ENCODE assay signal across 8 mouse cellular contexts in the genomic region with DNA sequence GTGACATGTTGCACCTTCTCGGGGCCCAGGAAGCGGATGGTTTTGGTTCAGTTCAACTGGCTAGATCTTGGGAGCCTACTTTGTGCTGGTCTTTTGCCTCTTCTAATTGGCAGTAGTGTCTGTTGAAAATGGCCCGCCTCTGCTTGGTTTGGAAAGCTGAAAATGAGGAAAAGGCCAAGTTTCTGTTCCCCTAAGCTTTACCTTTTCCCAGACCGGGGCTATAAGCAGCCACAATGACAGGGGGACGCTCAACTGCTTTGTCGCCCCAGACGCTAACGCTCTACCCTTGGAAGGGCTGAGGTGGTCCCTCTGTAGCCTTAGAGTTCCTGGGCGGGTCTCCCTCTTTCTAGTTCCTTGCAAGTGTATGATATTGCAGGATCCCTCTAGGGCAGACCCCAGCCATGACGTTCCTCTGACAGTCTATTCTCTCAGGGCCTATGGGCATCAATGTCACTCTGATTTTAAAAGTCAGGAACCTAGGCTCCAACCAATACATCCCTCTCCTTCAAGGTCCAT.
DNase-seq lines count a peak whose midpoint lies in the region; ATAC-seq and TF ChIP-seq lines count a peak whose summit lies in the region.

No protein-coding gene starts in this region.

- ATAC-seq in kidney, postnatal 0 days (replicated peaks; ENCODE audit: low FRiP score, low read depth): no peak
- ATAC-seq in embryonic facial prominence, embryonic 14.5 days (ENCODE audit: low read depth): no peak
- ATAC-seq in intestine, embryonic 15.5 days: no peak
- no peak for ATAC-seq in midbrain, postnatal 0 days (ENCODE audit: low FRiP score)
- no peak for ATAC-seq in cerebellum, adult (ENCODE audit: insufficient number of reproducible peaks, low FRiP score, low TSS enrichment)

- peaks cover 6% of the 10 kb centered on the region; the same call in 1 of the 2 replicates for H3K4me1 ChIP-seq in kidney, postnatal 0 days (replicated peaks; ENCODE audit: insufficient read depth, low read length)
- peaks cover 18% of the 10 kb centered on the region for H3K4me1 ChIP-seq in embryonic facial prominence, embryonic 14.5 days (ENCODE audit: control insufficient read depth, insufficient read depth, low read length)
- peaks cover 15% of the 10 kb centered on the region for H3K4me1 ChIP-seq in intestine, embryonic 15.5 days (replicated peaks)
- H3K4me1 ChIP-seq in midbrain, postnatal 0 days (ENCODE audit: insufficient read depth, low read length): peaks cover 8% of the 10 kb centered on the region

- H3K9ac ChIP-seq in kidney, postnatal 0 days (ENCODE audit: low read depth, low read length): no peak overlapping the region
- H3K9ac ChIP-seq in embryonic facial prominence, embryonic 14.5 days (ENCODE audit: low read depth, low read length): peak overlapping the region; percentile 51
- H3K9ac ChIP-seq in intestine, embryonic 15.5 days: no peak overlapping the region
- H3K9ac ChIP-seq in midbrain, postnatal 0 days (replicated peaks; ENCODE audit: low read length, poor library complexity, severe bottlenecking): no peak overlapping the region

- 55% methylated on average over 10 of the region's 10 CpGs for WGBS in kidney, postnatal 0 days
- 49% methylated on average over 10 of the region's 10 CpGs for WGBS in embryonic facial prominence, embryonic 14.5 days
- 74% methylated on average over 10 of the region's 10 CpGs for WGBS in intestine, embryonic 15.5 days
- WGBS in midbrain, postnatal 0 days: 23% methylated on average over 10 of the region's 10 CpGs

- H3K36me3 ChIP-seq in kidney, postnatal 0 days (ENCODE audit: insufficient read depth, low read length): no peaks in the 10 kb centered on the region
- no peaks in the 10 kb centered on the region for H3K36me3 ChIP-seq in embryonic facial prominence, embryonic 14.5 days (ENCODE audit: control insufficient read depth, insufficient read depth, low read length)
- no peaks in the 10 kb centered on the region for H3K36me3 ChIP-seq in intestine, embryonic 15.5 days
- no peaks in the 10 kb centered on the region for H3K36me3 ChIP-seq in midbrain, postnatal 0 days (ENCODE audit: insufficient read depth, low read length)

- DNase-seq in kidney, postnatal 0 days (ENCODE audit: low spot score): no peak
- no peak for DNase-seq in kidney, postnatal 4 days
- no peak for DNase-seq in embryonic facial prominence, embryonic 14.5 days (ENCODE audit: low spot score)
- no peak for DNase-seq in midbrain, postnatal 0 days (ENCODE audit: low spot score)
- no peak for DNase-seq in adrenal gland, adult (ENCODE audit: inconsistent age in 2 of 2, low spot score in 1 of 2)
- no peak for DNase-seq in ovary, postnatal 10 days (ENCODE audit: low spot score)

- H3K4me3 ChIP-seq in kidney, postnatal 0 days (replicated peaks; ENCODE audit: low read depth, low read length): peak overlapping the region; percentile 24; the same call in 1 of the 2 replicates
- no peak overlapping the region; the same call in 1 of the 2 replicates for H3K4me3 ChIP-seq in embryonic facial prominence, embryonic 14.5 days (ENCODE audit: low read depth, low read length)
- H3K4me3 ChIP-seq in intestine, embryonic 15.5 days (replicated peaks): no peak overlapping the region
- H3K4me3 ChIP-seq in midbrain, postnatal 0 days (ENCODE audit: low read depth, low read length): no peak overlapping the region

- H3K27ac ChIP-seq in kidney, postnatal 0 days: peak overlapping the region; percentile 79
- H3K27ac ChIP-seq in embryonic facial prominence, embryonic 14.5 days (replicated peaks; ENCODE audit: low read depth, low read length): peak overlapping the region; percentile 74
- H3K27ac ChIP-seq in intestine, embryonic 15.5 days: peak overlapping the region; percentile 71
- H3K27ac ChIP-seq in midbrain, postnatal 0 days (ENCODE audit: low read depth, low read length): peak overlapping the region; percentile 34; the same call in 1 of the 2 replicates

- H3K27me3 ChIP-seq in kidney, postnatal 0 days (ENCODE audit: insufficient read depth, low read length): no peaks in the 10 kb centered on the region
- H3K27me3 ChIP-seq in embryonic facial prominence, embryonic 14.5 days (replicated peaks; ENCODE audit: control insufficient read depth, insufficient read depth, low read length): no peaks in the 10 kb centered on the region
- no peaks in the 10 kb centered on the region for H3K27me3 ChIP-seq in intestine, embryonic 15.5 days (replicated peaks)
- H3K27me3 ChIP-seq in midbrain, postnatal 0 days (ENCODE audit: insufficient read depth, low read length): no peaks in the 10 kb centered on the region

- peak overlapping the region; percentile 48 for H3K4me2 ChIP-seq in kidney, postnatal 0 days (ENCODE audit: low read length)
- H3K4me2 ChIP-seq in embryonic facial prominence, embryonic 14.5 days (ENCODE audit: low read depth, low read length): peak overlapping the region; percentile 45
- peak overlapping the region; percentile 59 for H3K4me2 ChIP-seq in intestine, embryonic 15.5 days (replicated peaks)
- H3K4me2 ChIP-seq in midbrain, postnatal 0 days (ENCODE audit: low read depth, low read length, poor library complexity, severe bottlenecking): peak overlapping the region; percentile 37

- H3K9me3 ChIP-seq in kidney, postnatal 0 days (replicated peaks; ENCODE audit: low read length): no peaks in the 10 kb centered on the region
- peaks cover 4% of the 10 kb centered on the region; the same call in 1 of the 2 replicates for H3K9me3 ChIP-seq in embryonic facial prominence, embryonic 14.5 days (ENCODE audit: control insufficient read depth, low read length)
- H3K9me3 ChIP-seq in intestine, embryonic 15.5 days: no peaks in the 10 kb centered on the region
- H3K9me3 ChIP-seq in midbrain, postnatal 0 days (ENCODE audit: low read length): no peaks in the 10 kb centered on the region

- no peak for TF ChIP-seq CTCF in kidney, postnatal 0 days (IDR thresholded peaks at IDR 0.05; ENCODE audit: low read depth)
- TF ChIP-seq CTCF in midbrain, postnatal 0 days (IDR thresholded peaks at IDR 0.05): no peak
